Mouse (Mus musculus) ES-E14 (cell line): ENCODE results near the gene Me1.

Experiments used
- CHD2 ChIP-seq: IDR thresholded peaks from 2 replicates; pipeline ENCODE4 v1.6.1; 2014; ENCODE audit warnings: mild to moderate bottlenecking, low read depth, low read length, inconsistent platforms
- HCFC1 ChIP-seq: IDR thresholded peaks from 2 replicates; pipeline ENCODE4 v1.6.1; 2012; ENCODE audit warnings: low read length, inconsistent platforms, borderline replicate concordance; ENCODE audit not compliant: insufficient read depth

DNA sequence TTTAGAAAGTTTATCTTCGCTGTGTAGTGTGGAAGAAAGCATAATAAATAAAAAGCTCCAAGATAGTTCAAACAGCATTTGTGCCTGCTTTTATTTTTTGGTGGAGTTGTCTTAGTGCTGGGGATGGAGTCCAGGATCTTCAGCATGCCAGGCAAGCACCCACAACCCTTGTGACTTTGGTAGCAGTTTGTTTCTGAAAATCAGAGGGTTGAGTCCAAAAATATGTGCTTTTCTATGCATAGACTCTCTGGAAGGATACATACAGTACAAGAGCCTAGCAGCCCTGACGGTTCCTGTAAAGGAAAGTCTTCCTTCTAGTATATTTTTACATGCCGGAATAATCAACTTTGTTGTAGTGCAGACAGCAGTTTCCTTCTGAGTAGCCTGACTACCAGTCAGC is 145.0 kb downstream of the Me1 start:
- TF ChIP-seq CHD2 (no peak), HCFC1 (no peak)
